Mouse (Mus musculus) stomach, postnatal 0 days (tissue): ENCODE results near the gene Emp3. TPM values are rescaled to one million over a fixed set of nuclear protein-coding genes. Genes with fewer than 3 reads are reported as not detected.
A peak's percentile ranks its signal among the peaks of the same experiment; 100 is the strongest.
"Not testable (repeated sequence)": the region's sequence is repeated elsewhere in the genome, so short reads cannot be mapped to it uniquely, and the experiment has no call there.

Experiments
- ATAC-seq: fragments of 200-750 bp; cut with Nextera tagmentation; 2 replicates; pipeline ENCODE4 v1.8.0; 2017; ENCODE audit not compliant: low FRiP score, low TSS enrichment
- DNase-seq: peaks from one replicate; pipeline ENCODE4 v3.0.0-alpha.2; 2016; ENCODE audit warnings: low spot score
- H3K27ac ChIP-seq: fragments of 300-500 bp; sonication (generic); replicated peaks from 2 replicates; pipeline ENCODE4 v1.5.1; 2014; ENCODE audit warnings: mild to moderate bottlenecking, control low read depth
- H3K27me3 ChIP-seq: fragments of 300-500 bp; sonication (generic); 2 replicates; pipeline ENCODE4 v1.6.1; 2014; ENCODE audit warnings: low read length; ENCODE audit not compliant: control insufficient read depth, insufficient read depth
- H3K36me3 ChIP-seq: fragments of 300-500 bp; sonication (generic); 2 replicates; pipeline ENCODE4 v1.6.1; 2014; ENCODE audit warnings: low read length, mixed read lengths; ENCODE audit not compliant: control insufficient read depth, insufficient read depth
- H3K4me1 ChIP-seq: fragments of 300-500 bp; sonication (generic); replicated peaks from 2 replicates; pipeline ENCODE4 v1.6.1; 2014; ENCODE audit warnings: antibody characterized with exemption; ENCODE audit not compliant: control insufficient read depth, insufficient read depth
- H3K4me2 ChIP-seq: fragments of 300-500 bp; sonication (generic); replicated peaks from 2 replicates; pipeline ENCODE4 v1.6.1; 2014; ENCODE audit warnings: low read depth, mild to moderate bottlenecking, control low read depth, moderate library complexity
- H3K4me3 ChIP-seq: fragments of 300-500 bp; sonication (generic); 2 replicates; pipeline ENCODE4 v1.5.1; 2014; ENCODE audit warnings: low read depth, low read length, control low read depth
- H3K9ac ChIP-seq: fragments of 300-500 bp; sonication (generic); 2 replicates; pipeline ENCODE4 v1.6.1; 2014; ENCODE audit warnings: mild to moderate bottlenecking, low read length, control low read depth, mixed read lengths
- H3K9me3 ChIP-seq: fragments of 300-500 bp; sonication (generic); 2 replicates; pipeline ENCODE4 v1.6.1; 2016; ENCODE audit warnings: low read length; ENCODE audit not compliant: control insufficient read depth
- CTCF ChIP-seq: IDR thresholded peaks from 2 replicates; pipeline ENCODE4 v1.5.1; 2016; ENCODE audit warnings: antibody characterized with exemption, low read depth, mild to moderate bottlenecking, moderate library complexity
- EP300 ChIP-seq: optimal IDR thresholded peaks from 2 replicates; pipeline ENCODE3; 2016; ENCODE audit warnings: antibody characterized with exemption
- WGBS: fragments of 180-500 bp; shearing (Covaris S2); extraction: QIAGEN DNeasy Blood & Tissue Kit; methylation state at CpG from one replicate; pipeline ENCODE4 v1.1.7; 2014; 5-methylcytosine and 5-hydroxymethylcytosine counted together
- polyA plus RNA-seq: library from polyadenylated mRNA; unstranded; fragments of >200 nt; fragmentation: Nextera tagmentation; extraction: Ambion mirVana; gene quantifications from 2 replicates; pipeline ENCODE4 v1.2.1, GENCODE M21; 2015

Emp3 gene
- polyA plus RNA-seq, 1 experiment from 2014 or later = 151 TPM

- Histone ChIP-seq H3K4me1 (no peaks in the 10 kb centered on the region), H3K27me3 (no peaks in the 10 kb centered on the region), H3K36me3 (no peaks in the 10 kb centered on the region), H3K4me3 (no peak overlapping the region), H3K9me3 (no peaks in the 10 kb centered on the region), H3K9ac (no peak overlapping the region), H3K27ac (no peak overlapping the region), H3K4me2 (no peak overlapping the region)
- peak; percentile 61 for ATAC-seq
- peak; percentile 74 for DNase-seq
- WGBS = 16% methylated on average over 7 of the region's 7 CpGs
- TF ChIP-seq EP300 (no peak), CTCF (peak; percentile 87)
Measured at GRCm38 (mm10) chr7:45935114-45935513, 13.9 kb upstream of the Emp3 start.

DNA sequence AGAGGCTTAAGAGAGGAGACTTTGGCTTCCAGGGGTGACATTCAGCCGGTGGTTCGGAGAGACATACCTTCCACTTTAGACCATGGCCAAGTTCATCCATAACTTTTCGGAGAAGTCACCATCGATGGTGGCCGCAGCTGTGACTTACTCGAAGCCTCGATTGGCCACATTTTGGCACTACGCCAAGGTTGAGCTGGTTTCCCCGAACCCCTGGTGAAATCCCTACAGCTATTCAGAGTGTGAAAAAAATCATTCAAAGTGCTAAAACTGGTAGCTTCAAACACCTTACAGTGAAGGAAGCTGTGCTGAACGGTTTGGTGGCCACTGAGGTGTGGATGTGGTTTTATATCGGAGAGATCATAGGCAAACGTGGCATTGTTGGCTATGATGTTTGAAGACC lies 12.6 kb upstream of the Emp3 start:
- not testable (repeated sequence) for H3K27me3 ChIP-seq, H3K27ac ChIP-seq, DNase-seq, H3K9me3 ChIP-seq, H3K36me3 ChIP-seq, H3K4me3 ChIP-seq, H3K4me1 ChIP-seq, H3K4me2 ChIP-seq, H3K9ac ChIP-seq, ATAC-seq
- 89% methylated on average over 12 of the region's 12 CpGs for WGBS

- Histone ChIP-seq H3K36me3 (no peaks in the 10 kb centered on the region), H3K4me2 (no peak overlapping the region), H3K9me3 (no peaks in the 10 kb centered on the region), H3K27ac (no peak overlapping the region), H3K27me3 (no peaks in the 10 kb centered on the region), H3K4me1 (no peaks in the 10 kb centered on the region), H3K4me3 (no peak overlapping the region), H3K9ac (no peak overlapping the region)
- no peak for ATAC-seq
- TF ChIP-seq CTCF (peak; percentile 54), EP300 (no peak)
- 92% methylated on average over 1 of the region's 1 CpGs for WGBS
- no peak for DNase-seq
Measured at GRCm38 (mm10) chr7:45929688-45930087, 8.5 kb upstream of the Emp3 start.

DNA sequence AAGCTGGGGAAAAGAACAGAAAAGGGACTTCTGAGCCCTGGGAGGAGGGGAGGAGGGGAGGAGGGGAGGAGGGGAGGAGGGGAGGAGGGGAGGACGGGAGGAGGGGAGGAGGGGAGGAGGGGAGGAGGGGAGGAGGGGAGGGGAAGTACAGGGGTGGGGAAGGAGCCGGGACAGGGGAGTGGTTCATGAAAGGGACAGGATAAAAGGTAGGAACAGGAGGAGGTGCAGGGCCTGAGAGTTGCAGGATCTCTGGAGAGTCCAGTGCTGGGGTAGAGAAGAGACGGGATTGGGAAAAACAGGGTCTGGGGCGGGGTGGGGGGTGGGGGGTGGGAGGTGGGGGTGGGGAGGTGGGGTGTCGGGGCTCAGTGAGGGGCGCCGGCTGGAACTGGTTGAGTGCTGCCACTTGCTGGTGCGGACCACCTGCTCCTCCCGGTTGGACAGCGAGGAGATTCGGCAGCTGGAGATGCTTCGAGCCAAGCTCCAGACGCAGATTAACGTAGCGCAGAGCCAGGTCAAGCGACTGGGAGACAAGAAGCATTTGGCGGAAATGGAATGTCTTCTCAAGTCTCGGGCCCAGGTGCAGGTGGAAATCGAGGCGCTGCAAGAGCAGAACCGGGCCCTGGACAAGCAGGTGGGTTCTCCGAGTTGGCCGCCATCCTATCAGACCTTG lies 7.6 kb upstream of the Emp3 start:
- H3K4me2 ChIP-seq = peak overlapping the region; percentile 15; the same call in 1 of the 2 replicates

GRCm38 (mm10) chr7:45924429-45924816 lies 3.2 kb upstream of the Emp3 start:
- Histone ChIP-seq H3K36me3 (no peaks in the 10 kb centered on the region), H3K9ac (no peak overlapping the region; the same call in 1 of the 2 replicates), H3K27me3 (no peaks in the 10 kb centered on the region), H3K27ac (peak overlapping the region; percentile 95), H3K4me1 (peaks cover 8% of the 10 kb centered on the region; the same call in 1 of the 2 replicates), H3K4me2 (peak overlapping the region; percentile 56), H3K9me3 (no peaks in the 10 kb centered on the region), H3K4me3 (peak overlapping the region; percentile 51)
- ATAC-seq (no peak), DNase-seq (peak; percentile 48)
- TF ChIP-seq EP300 (no peak), CTCF (peak; percentile 60)
- 26% methylated on average over 14 of the region's 14 CpGs for WGBS

More for the DNA sequence above, 7.6 kb upstream of the Emp3 start:
- Histone ChIP-seq H3K36me3 (no peaks in the 10 kb centered on the region), H3K9ac (no peak overlapping the region), H3K27ac (no peak overlapping the region), H3K4me3 (no peak overlapping the region), H3K4me1 (no peaks in the 10 kb centered on the region), H3K9me3 (no peaks in the 10 kb centered on the region), H3K27me3 (no peaks in the 10 kb centered on the region)
- 17% methylated on average over 17 of the region's 23 CpGs for WGBS
- TF ChIP-seq EP300 = no peak
- no peak for TF ChIP-seq CTCF
- DNase-seq (no peak), ATAC-seq (no peak; the same call in 1 of the 2 replicates)

DNA sequence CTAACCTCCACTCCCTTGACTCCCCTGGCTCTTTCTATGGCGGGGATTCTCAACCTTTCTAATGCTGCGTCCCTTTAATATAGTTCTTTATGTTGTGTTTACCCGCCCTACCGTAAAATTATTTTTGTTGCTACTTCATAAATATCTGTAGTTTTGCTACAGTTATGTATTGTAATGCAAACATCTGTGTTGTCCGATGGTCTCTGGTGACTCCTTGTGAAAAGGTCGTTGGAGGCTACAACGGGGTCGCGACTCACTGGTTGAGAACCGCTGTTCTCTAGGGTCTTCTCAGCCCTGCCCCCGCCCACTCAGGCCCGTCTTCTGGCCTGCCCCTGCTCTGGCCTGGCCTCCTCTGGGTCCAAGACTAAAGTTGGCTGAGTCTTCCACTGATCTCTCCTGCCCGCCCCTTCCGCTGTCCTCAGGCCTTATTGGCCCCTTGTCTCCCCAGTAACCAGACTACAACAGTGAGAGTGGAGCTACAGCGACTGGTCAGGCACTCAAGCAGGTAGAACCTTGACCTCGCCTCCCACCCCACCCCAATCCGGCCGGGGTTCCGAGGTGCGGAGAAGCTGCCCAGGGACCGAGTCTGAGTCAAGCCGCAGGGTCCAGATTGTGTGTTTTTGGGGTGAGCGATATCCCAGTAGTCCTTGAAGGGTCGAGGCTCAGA lies 2.7 kb upstream of the Emp3 start, which contains the start of gene Ccdc114:
Gene Ccdc114, plus strand, starts transcription at position 311 of the 667 bp plus-strand sequence.
- WGBS = 11% methylated on average over 24 of the region's 24 CpGs

More for the DNA sequence above, 2.7 kb upstream of the Emp3 start, which contains the start of gene Ccdc114:
- Histone ChIP-seq H3K4me3 (peak within 1 kb of the TSS; percentile 51), H3K27ac (peak within 1 kb of the TSS; percentile 95), H3K9me3 (no peaks in the 10 kb centered on the region), H3K4me1 (peaks cover 8% of the 10 kb centered on the region; the same call in 1 of the 2 replicates), H3K36me3 (no peaks in the 10 kb centered on the region), H3K27me3 (no peaks in the 10 kb centered on the region), H3K9ac (peak within 1 kb of the TSS; percentile 59), H3K4me2 (peak within 1 kb of the TSS; percentile 56)
- DNase-seq (peak; percentile 80), ATAC-seq (peak; percentile 78)
- TF ChIP-seq EP300 = no peak
- no peak for TF ChIP-seq CTCF
